Mouse (Mus musculus): ENCODE results near the gene Kcnc2.

DNA sequence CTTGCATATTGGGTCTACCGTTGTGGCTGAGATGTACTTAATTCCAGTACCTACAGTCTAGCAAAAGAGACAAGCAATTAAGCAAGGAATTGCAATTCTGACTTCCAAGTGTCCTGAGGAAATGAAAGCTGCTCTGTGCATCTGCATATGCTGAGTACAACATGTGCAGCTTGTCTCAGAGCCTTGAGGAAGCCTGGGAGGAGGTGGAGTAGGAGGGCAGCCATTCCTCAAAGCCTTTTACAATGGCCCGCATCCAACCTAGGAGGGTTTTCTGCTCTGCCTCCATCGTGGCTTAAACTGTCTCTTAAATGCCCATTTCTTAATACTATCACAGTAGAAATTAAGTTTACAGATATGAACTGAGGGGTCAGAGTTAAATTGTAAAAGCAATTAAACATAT lies 7.5 kb upstream of the Kcnc2 start:
- TF ChIP-seq CTCF (IDR thresholded peaks at IDR 0.05; ENCODE audit: low read depth, low read length) (no peak), POLR2A (IDR thresholded peaks at IDR 0.05; ENCODE audit: borderline replicate concordance, low read depth, low read length) (no peak)

Data from bone marrow macrophage, adult 2 months (primary cell).